Mouse (Mus musculus): ENCODE results near the gene Ccdc171. TPM values are rescaled to one million over a fixed set of nuclear protein-coding genes. Genes with fewer than 3 reads are reported as not detected.
"Not testable (repeated sequence)": the region's sequence is repeated elsewhere in the genome, so short reads cannot be mapped to it uniquely, and the experiment has no call there.

The Ccdc171 gene
- polyA plus RNA-seq, 1 experiment from 2014 or later: 3.7 TPM

DNA sequence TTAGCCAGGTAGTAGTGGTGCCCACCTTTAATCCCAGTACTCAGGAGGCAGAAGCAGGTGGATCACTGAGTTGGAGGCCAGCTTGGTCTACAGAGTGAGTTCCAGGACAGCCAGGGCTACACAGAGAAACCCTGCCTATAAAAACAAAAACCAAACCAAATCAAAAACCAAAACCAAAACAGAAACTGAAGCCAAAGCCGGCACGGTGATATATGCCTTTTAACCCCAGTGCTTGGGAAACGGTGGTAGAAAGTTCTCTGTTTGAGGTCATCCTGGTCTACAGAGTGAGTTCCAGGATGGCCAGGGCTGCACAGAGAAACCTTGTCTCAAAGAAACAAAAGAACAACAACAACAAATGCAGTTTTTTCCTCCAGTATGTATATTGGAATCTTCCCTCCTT is 13.1 kb upstream of the Ccdc171 start:
- no peak overlapping the region for H3K27ac ChIP-seq
- H3K4me3 ChIP-seq (replicated peaks): no peak overlapping the region
- no peak overlapping the region for H3K9ac ChIP-seq
- no peak overlapping the region for H3K4me2 ChIP-seq
- no peak for ATAC-seq (replicated peaks; ENCODE audit: low FRiP score)
- H3K9me3 ChIP-seq (replicated peaks): no peaks in the 10 kb centered on the region
- no peaks in the 10 kb centered on the region for H3K4me1 ChIP-seq
- no peaks in the 10 kb centered on the region for H3K36me3 ChIP-seq
- WGBS: 80% methylated on average over 3 of the region's 3 CpGs
- no peaks in the 10 kb centered on the region for H3K27me3 ChIP-seq

GRCm38 (mm10) chr4:83512644-83513043 is 12.7 kb upstream of the Ccdc171 start:
- Histone ChIP-seq H3K9ac (no peak overlapping the region), H3K27ac (no peak overlapping the region), H3K36me3 (no peaks in the 10 kb centered on the region), H3K9me3 (replicated peaks) (no peaks in the 10 kb centered on the region), H3K4me3 (replicated peaks) (no peak overlapping the region), H3K4me2 (no peak overlapping the region), H3K4me1 (no peaks in the 10 kb centered on the region), H3K27me3 (no peaks in the 10 kb centered on the region)
- no peak for ATAC-seq (replicated peaks; ENCODE audit: low FRiP score)
- 63% methylated on average over 2 of the region's 2 CpGs for WGBS

DNA sequence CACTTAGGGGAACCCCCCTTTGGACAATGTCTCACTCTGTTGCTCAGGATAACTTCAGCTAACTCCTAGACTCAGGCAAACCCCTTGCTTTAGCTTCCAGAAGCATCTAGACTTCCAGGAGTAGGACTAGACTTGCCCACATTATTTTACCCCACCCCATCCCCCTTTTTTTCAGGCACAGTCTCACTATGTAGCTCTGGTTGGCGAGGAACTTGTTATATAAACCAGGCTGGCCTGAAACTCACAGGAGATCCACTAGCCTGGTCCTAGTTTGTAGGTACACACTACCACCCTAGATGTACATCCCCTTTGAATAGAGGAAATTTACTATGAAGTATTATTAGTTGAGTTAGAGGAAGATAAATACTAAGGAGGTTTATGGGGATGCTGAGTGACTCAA is 11.2 kb upstream of the Ccdc171 start:
- no peak for ATAC-seq (replicated peaks; ENCODE audit: low FRiP score)
- no peaks in the 10 kb centered on the region for H3K9me3 ChIP-seq (replicated peaks)
- WGBS: 71% methylated on average over 1 of the region's 1 CpGs
- no peaks in the 10 kb centered on the region for H3K27me3 ChIP-seq
- H3K9ac ChIP-seq: no peak overlapping the region
- no peak overlapping the region for H3K4me2 ChIP-seq
- no peaks in the 10 kb centered on the region for H3K4me1 ChIP-seq
- H3K27ac ChIP-seq: no peak overlapping the region
- no peaks in the 10 kb centered on the region for H3K36me3 ChIP-seq
- no peak overlapping the region for H3K4me3 ChIP-seq (replicated peaks)

- 91% methylated on average over 10 of the region's 10 CpGs for WGBS
- no peaks in the 10 kb centered on the region for H3K36me3 ChIP-seq
- no peaks in the 10 kb centered on the region for H3K4me1 ChIP-seq
- no peak overlapping the region for H3K4me3 ChIP-seq (replicated peaks)
- no peak overlapping the region for H3K27ac ChIP-seq
- no peak overlapping the region for H3K9ac ChIP-seq
- no peak for ATAC-seq (replicated peaks; ENCODE audit: low FRiP score)
- H3K27me3 ChIP-seq: no peaks in the 10 kb centered on the region
- no peaks in the 10 kb centered on the region for H3K9me3 ChIP-seq (replicated peaks)
- H3K4me2 ChIP-seq: no peak overlapping the region
Observed at GRCm38 (mm10) chr4:83514976-83515669, 10.2 kb upstream of the Ccdc171 start.

DNA sequence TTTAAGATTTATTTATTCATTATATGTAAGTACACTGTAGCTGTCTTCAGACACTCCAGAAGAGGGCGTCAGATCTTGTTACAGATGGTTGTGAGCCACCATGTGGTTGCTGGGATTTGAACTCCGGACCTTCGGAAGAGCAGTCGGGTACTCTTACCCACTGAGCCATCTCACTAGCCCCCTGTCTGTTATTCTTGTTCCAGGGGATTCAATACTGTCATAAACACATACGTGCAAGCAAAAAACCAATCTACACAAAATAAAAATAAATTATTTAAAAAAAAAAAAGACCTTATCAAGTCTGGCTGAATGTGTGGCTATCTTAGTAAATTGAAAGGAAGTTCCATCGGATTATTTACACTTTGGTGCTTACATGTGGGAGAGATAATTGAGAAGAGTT is 9.2 kb upstream of the Ccdc171 start:
- not testable (repeated sequence) for H3K9me3 ChIP-seq (replicated peaks); H3K4me1 ChIP-seq; H3K4me2 ChIP-seq; ATAC-seq (replicated peaks; ENCODE audit: low FRiP score); H3K4me3 ChIP-seq (replicated peaks); H3K27me3 ChIP-seq; H3K36me3 ChIP-seq; H3K9ac ChIP-seq; H3K27ac ChIP-seq
- 93% methylated on average over 5 of the region's 6 CpGs for WGBS

GRCm38 (mm10) chr4:83519148-83519547 is 6.2 kb upstream of the Ccdc171 start:
- H3K27ac ChIP-seq: no peak overlapping the region
- ATAC-seq (replicated peaks; ENCODE audit: low FRiP score): no peak
- H3K27me3 ChIP-seq: no peaks in the 10 kb centered on the region
- 81% methylated on average over 2 of the region's 2 CpGs for WGBS
- no peaks in the 10 kb centered on the region for H3K9me3 ChIP-seq (replicated peaks)
- no peak overlapping the region for H3K9ac ChIP-seq
- H3K36me3 ChIP-seq: no peaks in the 10 kb centered on the region
- H3K4me3 ChIP-seq (replicated peaks): no peak overlapping the region
- no peak overlapping the region for H3K4me2 ChIP-seq
- peaks cover 3% of the 10 kb centered on the region; the same call in 1 of the 2 replicates for H3K4me1 ChIP-seq

GRCm38 (mm10) chr4:83519807-83520206 is 5.5 kb upstream of the Ccdc171 start:
- Histone ChIP-seq H3K36me3 (no peaks in the 10 kb centered on the region), H3K4me2 (no peak overlapping the region), H3K4me1 (peaks cover 6% of the 10 kb centered on the region; the same call in 1 of the 2 replicates), H3K4me3 (replicated peaks) (no peak overlapping the region), H3K27ac (no peak overlapping the region), H3K9me3 (replicated peaks) (no peaks in the 10 kb centered on the region), H3K9ac (no peak overlapping the region), H3K27me3 (no peaks in the 10 kb centered on the region)
- no peak for ATAC-seq (replicated peaks; ENCODE audit: low FRiP score)

DNA sequence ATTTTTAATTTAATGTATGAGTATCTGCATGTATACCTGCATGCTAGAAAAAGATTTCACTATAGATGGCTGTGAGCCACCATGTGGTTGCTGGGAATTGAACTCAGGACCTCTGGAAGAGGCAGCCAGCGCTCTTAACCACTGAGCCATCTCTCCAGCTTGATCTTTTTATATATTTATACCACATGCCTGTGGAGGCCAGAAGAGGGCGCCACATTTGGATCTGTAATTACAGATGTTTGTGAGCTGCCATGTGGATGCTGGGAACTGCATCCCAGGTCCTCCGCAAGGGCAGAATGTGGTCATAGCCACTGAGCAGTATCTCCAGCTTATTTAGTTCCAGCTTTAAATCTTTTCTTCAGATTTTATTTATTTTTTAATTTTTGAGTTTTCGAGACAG is 5.0 kb upstream of the Ccdc171 start:
- WGBS: 89% methylated on average over 4 of the region's 4 CpGs
- Histone ChIP-seq H3K36me3 (no peaks in the 10 kb centered on the region), H3K4me2 (no peak overlapping the region), H3K27me3 (no peaks in the 10 kb centered on the region), H3K9ac (no peak overlapping the region), H3K4me1 (peaks cover 6% of the 10 kb centered on the region; the same call in 1 of the 2 replicates), H3K4me3 (replicated peaks) (no peak overlapping the region), H3K9me3 (replicated peaks) (no peaks in the 10 kb centered on the region), H3K27ac (no peak overlapping the region)
- ATAC-seq (replicated peaks; ENCODE audit: low FRiP score): no peak

DNA sequence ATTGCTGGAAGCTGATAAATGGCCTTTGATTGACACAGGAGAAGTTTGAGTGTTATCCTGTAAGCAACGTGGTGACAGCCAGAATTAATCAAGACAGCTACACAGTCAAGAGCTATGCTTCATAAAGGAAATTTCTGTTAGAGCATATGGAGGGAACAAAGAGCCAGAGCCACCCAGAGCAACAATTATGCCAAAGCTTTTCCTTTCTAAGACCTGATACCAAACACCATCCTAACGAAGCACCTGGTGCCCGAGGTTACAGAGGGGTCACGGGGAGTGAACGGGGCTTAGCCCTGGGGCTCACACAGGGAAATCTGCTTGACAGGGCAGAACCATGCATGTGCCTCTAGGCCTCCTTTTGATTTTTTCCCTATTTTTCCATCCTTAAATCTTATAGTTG is 3.3 kb upstream of the Ccdc171 start:
- H3K9ac ChIP-seq: no peak overlapping the region
- no peak overlapping the region for H3K27ac ChIP-seq
- no peak for ATAC-seq (replicated peaks; ENCODE audit: low FRiP score)
- H3K4me2 ChIP-seq: no peak overlapping the region
- no peak overlapping the region for H3K4me3 ChIP-seq (replicated peaks)
- H3K4me1 ChIP-seq: peaks cover 17% of the 10 kb centered on the region
- no peaks in the 10 kb centered on the region for H3K36me3 ChIP-seq
- no peaks in the 10 kb centered on the region for H3K9me3 ChIP-seq (replicated peaks)
- 30% methylated on average over 5 of the region's 5 CpGs for WGBS
- no peaks in the 10 kb centered on the region for H3K27me3 ChIP-seq

DNA sequence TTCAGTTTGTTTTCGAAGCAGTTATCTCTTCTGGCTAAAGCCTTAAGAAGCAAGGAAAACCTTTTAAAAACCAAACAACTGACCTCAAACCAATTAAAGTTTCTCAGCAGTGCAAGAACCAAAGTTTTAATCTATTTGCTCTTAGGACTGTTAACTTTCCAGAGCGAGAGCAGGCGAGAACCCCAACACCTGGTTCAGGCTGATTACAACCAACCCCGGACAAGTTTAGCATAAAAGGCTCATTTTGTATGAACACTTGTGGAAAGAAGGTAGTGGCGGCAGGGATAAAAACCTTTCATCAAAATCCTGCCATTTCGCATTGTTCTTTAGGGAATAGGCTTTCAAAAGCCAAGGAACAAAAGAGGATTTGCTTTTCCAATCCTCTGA is 896 bp upstream of the Ccdc171 start:
- peaks cover 20% of the 10 kb centered on the region for H3K4me1 ChIP-seq
- H3K27ac ChIP-seq: peak overlapping the region; percentile 98
- no peak for ATAC-seq (replicated peaks; ENCODE audit: low FRiP score)
- H3K4me3 ChIP-seq (replicated peaks): peak overlapping the region; percentile 75
- H3K27me3 ChIP-seq: no peaks in the 10 kb centered on the region
- H3K4me2 ChIP-seq: peak overlapping the region; percentile 85
- H3K9ac ChIP-seq: peak overlapping the region; percentile 77
- H3K9me3 ChIP-seq (replicated peaks): no peaks in the 10 kb centered on the region; the same call in 1 of the 2 replicates
- WGBS: 12% methylated on average over 6 of the region's 6 CpGs
- H3K36me3 ChIP-seq: no peaks in the 10 kb centered on the region

GRCm38 (mm10) chr4:83525690-83526055 is 328 bp downstream of the Ccdc171 start:
- WGBS: under 1% methylated on average over 18 of the region's 18 CpGs
- Histone ChIP-seq H3K27me3 (no peaks in the 10 kb centered on the region), H3K4me3 (replicated peaks) (peak overlapping the region; percentile 75), H3K27ac (peak overlapping the region; percentile 98), H3K36me3 (no peaks in the 10 kb centered on the region), H3K9ac (peak overlapping the region; percentile 68), H3K9me3 (replicated peaks) (no peaks in the 10 kb centered on the region; the same call in 1 of the 2 replicates), H3K4me1 (peaks cover 20% of the 10 kb centered on the region), H3K4me2 (peak overlapping the region; percentile 85)
- ATAC-seq (replicated peaks; ENCODE audit: low FRiP score): peak; percentile 83

- Histone ChIP-seq H3K9me3 (replicated peaks) (no peaks in the 10 kb centered on the region; the same call in 1 of the 2 replicates), H3K27me3 (no peaks in the 10 kb centered on the region), H3K4me1 (peaks cover 20% of the 10 kb centered on the region), H3K9ac (0 out of 2 replicates have a peak overlapping the region, but pooled peaks have one; percentile 68), H3K4me3 (replicated peaks) (peak overlapping the region; percentile 75), H3K27ac (peak overlapping the region; percentile 71), H3K4me2 (peak overlapping the region; percentile 85), H3K36me3 (no peaks in the 10 kb centered on the region)
- no peak for ATAC-seq (replicated peaks; ENCODE audit: low FRiP score)
- 5% methylated on average over 13 of the region's 13 CpGs for WGBS
Observed at GRCm38 (mm10) chr4:83526270-83526987, 1.1 kb downstream of the Ccdc171 start.

All from kidney, embryonic 15.5 days (tissue).